16 mouse cellular contexts compared by ENCODE assay signal in the genomic region with DNA sequence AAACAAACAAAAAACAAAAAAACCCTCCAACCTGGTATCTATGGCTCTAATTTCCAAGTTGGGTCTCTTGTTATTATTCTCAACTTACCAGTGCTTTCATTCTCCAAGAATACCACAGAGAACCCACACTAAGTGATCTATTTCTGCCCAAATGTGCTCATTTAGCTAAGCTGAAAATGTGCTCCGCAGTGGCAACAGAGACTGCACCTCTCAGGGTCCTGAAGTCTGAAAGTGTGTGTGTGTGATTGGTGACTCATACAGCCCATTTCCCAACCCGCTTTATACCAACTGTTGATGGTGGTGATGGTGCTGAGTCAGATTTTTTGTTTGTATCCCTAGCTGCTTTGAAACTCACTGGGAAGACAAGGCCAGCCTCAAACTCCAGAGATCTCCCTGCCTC. TPM values are rescaled to one million over a fixed set of nuclear protein-coding genes. Genes with fewer than 3 reads are reported as not detected.
DNase-seq lines count a peak whose midpoint lies in the region.
"Had no signal": no experiment of that assay in that cellular context is flagged by ENCODE, and none has a peak within 500 bp of the region (broad histone marks: within the 10 kb centered on the region; RNA-seq: fewer than 3 reads in every experiment).

No protein-coding gene starts in this region.

- DNase-seq in heart, adult 11 months: peak; percentile 42
- no peak for DNase-seq in heart, adult 8-10 months (ENCODE audit: low spot score)
- DNase-seq in 3T3-L1 (ENCODE audit: low read depth, low spot score): peak; percentile 5
- peak; percentile 18 for DNase-seq in 416B (ENCODE audit: low read depth)
- DNase-seq in telencephalon, adult 2 months (ENCODE audit: low read depth, low spot score): peak; percentile 31
- DNase-seq in c-Kit-positive CD71-positive TER-119-positive erythroid progenitor cells, embryonic 14.5 days (ENCODE audit: low spot score): no peak
- no peak for DNase-seq in adrenal gland, adult (ENCODE audit: inconsistent age in 2 of 2, low spot score in 1 of 2)
- DNase-seq: adrenal gland, adult 8-10 months; adrenal gland, postnatal 14 days; adrenal gland, postnatal 36 days; cerebellum, adult 11-12 months; cerebellum, adult 2 months; cerebellum, adult 9-10 months; cerebellum, postnatal 10 days; cerebellum, postnatal 25 days had no signal

RNA-seq across cellular contexts. Expression of a gene that starts 46.4 kb away (rescaled TPM):
- 1 to 10 TPM; 1.4 to 2.0 (median 1.8) TPM for total RNA-seq in heart, adult 8-10 months (2022)
- total RNA-seq: MEL had no signal

Comparison
In these comparisons a context has a peak if more than half of its experiments do, and no peak if none do; other contexts are left out.
1. DNase-seq: peak in heart, adult 11 months (single experiment), 3T3-L1 (single experiment), 416B (single experiment) and telencephalon, adult 2 months (single experiment); none in heart, adult 8-10 months (single experiment), c-Kit-positive CD71-positive TER-119-positive erythroid progenitor cells, embryonic 14.5 days (single experiment) and adrenal gland, adult (0 of 2).